In genomic region chr1:87396923-87397586, GRCm38 (mm10) we compare ENCODE assay signal across 13 mouse cellular contexts. TPM values are rescaled to one million over a fixed set of nuclear protein-coding genes. Genes with fewer than 3 reads are reported as not detected.
DNase-seq lines count a peak whose midpoint lies in the region; ATAC-seq and TF ChIP-seq lines count a peak whose summit lies in the region.
"Had no signal": no experiment of that assay in that cellular context is flagged by ENCODE, and none has a peak within 500 bp of the region (broad histone marks: within the 10 kb centered on the region; RNA-seq: fewer than 3 reads in every experiment).

No protein-coding gene starts in this region.

- no peak overlapping the region for H3K4me3 ChIP-seq in heart, embryonic 13.5 days
- H3K4me3 ChIP-seq in midbrain, postnatal 0 days (ENCODE audit: low read depth, low read length): no peak overlapping the region
- H3K4me3 ChIP-seq in midbrain, embryonic 16.5 days (ENCODE audit: low read depth, low read length): no peak overlapping the region
- no peak overlapping the region for H3K4me3 ChIP-seq in olfactory bulb, adult 2 months (ENCODE audit: insufficient read depth, low read depth, low read length)

- 64% methylated on average over 7 of the region's 7 CpGs for WGBS in heart, embryonic 13.5 days
- 83% methylated on average over 7 of the region's 7 CpGs for WGBS in midbrain, postnatal 0 days
- 87% methylated on average over 7 of the region's 7 CpGs for WGBS in midbrain, embryonic 16.5 days
- 30% methylated on average over 7 of the region's 7 CpGs for WGBS in large intestine, adult 2 months
- WGBS in olfactory bulb, adult 2 months: 61% methylated on average over 7 of the region's 7 CpGs

- H3K9ac ChIP-seq in heart, embryonic 13.5 days: no peak overlapping the region
- no peak overlapping the region for H3K9ac ChIP-seq in midbrain, postnatal 0 days (replicated peaks; ENCODE audit: low read length, poor library complexity, severe bottlenecking)
- no peak overlapping the region for H3K9ac ChIP-seq in midbrain, embryonic 16.5 days (ENCODE audit: low read depth, low read length)
- H3K9ac ChIP-seq: liver, embryonic 14.5 days had no signal

- no peak overlapping the region for H3K4me2 ChIP-seq in heart, embryonic 13.5 days
- H3K4me2 ChIP-seq in midbrain, postnatal 0 days (ENCODE audit: low read depth, low read length, poor library complexity, severe bottlenecking): no peak overlapping the region
- H3K4me2 ChIP-seq in midbrain, embryonic 16.5 days (ENCODE audit: low read length): no peak overlapping the region

- no peak for TF ChIP-seq CTCF in midbrain, postnatal 0 days (IDR thresholded peaks at IDR 0.05)
- TF ChIP-seq CTCF in olfactory bulb, adult 2 months (IDR thresholded peaks at IDR 0.05; ENCODE audit: insufficient read depth, low read depth, low read length): no peak

- peaks cover 17% of the 10 kb centered on the region for H3K36me3 ChIP-seq in heart, embryonic 13.5 days
- H3K36me3 ChIP-seq in midbrain, postnatal 0 days (ENCODE audit: insufficient read depth, low read length): no peaks in the 10 kb centered on the region; the same call in 1 of the 2 replicates
- no peaks in the 10 kb centered on the region for H3K36me3 ChIP-seq in midbrain, embryonic 16.5 days (ENCODE audit: control insufficient read depth, insufficient read depth, low read length)

- peaks cover 19% of the 10 kb centered on the region for H3K4me1 ChIP-seq in heart, embryonic 13.5 days
- H3K4me1 ChIP-seq in midbrain, postnatal 0 days (ENCODE audit: insufficient read depth, low read length): no peaks in the 10 kb centered on the region
- H3K4me1 ChIP-seq in midbrain, embryonic 16.5 days (ENCODE audit: control insufficient read depth, insufficient read depth, low read length): no peaks in the 10 kb centered on the region
- no peaks in the 10 kb centered on the region for H3K4me1 ChIP-seq in olfactory bulb, adult 2 months (ENCODE audit: control insufficient read depth, insufficient read depth, low read length)

- intact Hi-C loops in left cerebral cortex, postnatal 36 days (cut with DNase I): no loop called here

- no peak for TF ChIP-seq POLR2A in olfactory bulb, adult 2 months (IDR thresholded peaks at IDR 0.05; ENCODE audit: insufficient read depth, low read depth, low read length)

- H3K27me3 ChIP-seq in heart, embryonic 13.5 days (replicated peaks): no peaks in the 10 kb centered on the region
- H3K27me3 ChIP-seq in midbrain, postnatal 0 days (ENCODE audit: insufficient read depth, low read length): no peaks in the 10 kb centered on the region
- no peaks in the 10 kb centered on the region for H3K27me3 ChIP-seq in midbrain, embryonic 16.5 days (ENCODE audit: control insufficient read depth, insufficient read depth, low read depth, low read length)

- ATAC-seq in heart, embryonic 13.5 days (ENCODE audit: extremely low read depth, insufficient number of reproducible peaks, low FRiP score, low TSS enrichment): no peak
- ATAC-seq in midbrain, postnatal 0 days (ENCODE audit: low FRiP score): no peak
- ATAC-seq in midbrain, embryonic 16.5 days: no peak
- ATAC-seq in activated CD4-positive, CD25-positive, alpha-beta regulatory T cell, adult 4 months: no peak
- ATAC-seq: intestine, embryonic 16.5 days had no signal

- H3K27ac ChIP-seq in heart, embryonic 13.5 days (replicated peaks): peak overlapping the region; percentile 73
- no peak overlapping the region for H3K27ac ChIP-seq in midbrain, postnatal 0 days (ENCODE audit: low read depth, low read length)
- no peak overlapping the region for H3K27ac ChIP-seq in midbrain, embryonic 16.5 days (ENCODE audit: low read length)
- H3K27ac ChIP-seq in olfactory bulb, adult 2 months (ENCODE audit: insufficient read depth, low read depth, low read length): 0 out of 2 replicates have a peak overlapping the region, but pooled peaks have one; percentile 37
- H3K27ac ChIP-seq: liver, embryonic 14.5 days had no signal

- H3K9me3 ChIP-seq in heart, embryonic 13.5 days: no peaks in the 10 kb centered on the region
- no peaks in the 10 kb centered on the region for H3K9me3 ChIP-seq in midbrain, postnatal 0 days (ENCODE audit: low read length)
- no peaks in the 10 kb centered on the region for H3K9me3 ChIP-seq in midbrain, embryonic 16.5 days (replicated peaks; ENCODE audit: control insufficient read depth, low read length, poor library complexity, severe bottlenecking)

- no peak for DNase-seq in heart, adult 11 months
- peak; percentile 15 for DNase-seq in midbrain, postnatal 0 days (ENCODE audit: low spot score)
- DNase-seq in large intestine, adult 2 months (ENCODE audit: low read depth, low spot score): peak; percentile 46
- no peak for DNase-seq in left cerebral cortex, postnatal 36 days (ENCODE audit: low spot score in 2 of 2)
- DNase-seq: retina, postnatal 1 day; thymus, postnatal 14 days had no signal

RNA-seq across cellular contexts. Expression of gene Kcnj13, which starts 2.5 kb away (rescaled TPM):
- 0.24 and 0.29 TPM in 2 replicates for polyA plus RNA-seq in heart, embryonic 13.5 days (2015; fragmentation: Nextera tagmentation; extraction: Ambion mirVana)
- 4.5 and 8.0 TPM in 2 replicates for total RNA-seq in midbrain, postnatal 0 days (2014; rRNA removed)
- 10.2 and 10.8 TPM in 2 replicates for polyA plus RNA-seq in midbrain, postnatal 0 days (2015; fragmentation: Nextera tagmentation; extraction: Ambion mirVana)
- polyA plus RNA-seq in midbrain, embryonic 16.5 days (2015; fragmentation: Nextera tagmentation; extraction: Ambion mirVana): 7.0 and 8.0 TPM in 2 replicates
- 2.8 and 18.9 TPM in 2 replicates for polyA plus RNA-seq in large intestine, adult 2 months (2012; rRNA removed)
- polyA plus RNA-seq in olfactory bulb, adult 2 months (2012; ENCODE audit: insufficient read depth, insufficient read length, low replicate concordance, missing spikeins): not detected in 2 replicates
- polyA plus RNA-seq in activated CD4-positive, CD25-positive, alpha-beta regulatory T cell, adult 4 months (2017; shearing (Covaris generic)): 1 to 10 TPM in 1 of 2 experiments, under 1 TPM in 1; 0.82 to 1.1 TPM
- total RNA-seq in left cerebral cortex, postnatal 36 days (2021): 1 to 10 TPM; 2.1 to 3.9 TPM
- polyA plus RNA-seq: gonadal fat pad, adult 2 months; liver, embryonic 14.5 days had no signal

Comparison
In these comparisons a context has a peak if more than half of its experiments do, and no peak if none do; other contexts are left out.
1. H3K27ac ChIP-seq: peak in heart, embryonic 13.5 days (single experiment) and olfactory bulb, adult 2 months (single experiment); none in midbrain, postnatal 0 days (single experiment) and midbrain, embryonic 16.5 days (single experiment).
2. DNase-seq: peak in midbrain, postnatal 0 days (single experiment) and large intestine, adult 2 months (single experiment); none in heart, adult 11 months (single experiment) and left cerebral cortex, postnatal 36 days (0 of 2).